Mouse (Mus musculus) left cerebral cortex, postnatal 36 days (tissue): ENCODE data around the gene Rnf149. TPM values are rescaled to one million over a fixed set of nuclear protein-coding genes. Genes with fewer than 3 reads are reported as not detected.

ENCODE experiments used
- total RNA-seq, 2 experiments: library from RNA; stranded (reverse); gene quantifications; 2 replicates each; pipeline ENCODE4 v1.2.3; 2021

Gene Rnf149
- total RNA-seq, 2 experiments from 2014 or later, result 29.1 to 35.2 TPM

Other genes starting within 250 kb of the Rnf149 start
- gene Rpl31, start 209.6 kb downstream of the Rnf149 start, total RNA-seq, result 100 to 1,000 TPM; 480 to 482 TPM
- gene Tbc1d8, start 98.7 kb downstream of the Rnf149 start, total RNA-seq, result 10 to 100 TPM; 16.9 to 19.3 TPM
- 10 to 100 TPM; 24.8 to 25.9 TPM for gene Cnot11, start 42.4 kb downstream of the Rnf149 start, total RNA-seq
- gene Creg2, start 74.1 kb upstream of the Rnf149 start, total RNA-seq, result 10 to 100 TPM; 83.7 to 91.5 TPM
- under 1 TPM in 1 of 2 experiments, not detected in 1; 0.32 TPM for gene Rfx8, start 143.6 kb upstream of the Rnf149 start, total RNA-seq
- not detected for gene Gm3646, start 227.9 kb upstream of the Rnf149 start, total RNA-seq